Mouse (Mus musculus) olfactory bulb, adult 2 months (tissue): ENCODE results near the gene Cop1.

Experiments
- CTCF ChIP-seq: fragments of 200-500 bp; IDR thresholded peaks from 2 replicates; pipeline ENCODE4 v1.5.1; 2012; ENCODE audit warnings: low read depth, mild to moderate bottlenecking, low read length, moderate library complexity; ENCODE audit not compliant: insufficient read depth
- POLR2A ChIP-seq: fragments of 200-500 bp; IDR thresholded peaks from 2 replicates; pipeline ENCODE4 v1.6.1; 2012; ENCODE audit warnings: mild to moderate bottlenecking, low read depth, low read length, moderate library complexity; ENCODE audit not compliant: insufficient read depth

DNA sequence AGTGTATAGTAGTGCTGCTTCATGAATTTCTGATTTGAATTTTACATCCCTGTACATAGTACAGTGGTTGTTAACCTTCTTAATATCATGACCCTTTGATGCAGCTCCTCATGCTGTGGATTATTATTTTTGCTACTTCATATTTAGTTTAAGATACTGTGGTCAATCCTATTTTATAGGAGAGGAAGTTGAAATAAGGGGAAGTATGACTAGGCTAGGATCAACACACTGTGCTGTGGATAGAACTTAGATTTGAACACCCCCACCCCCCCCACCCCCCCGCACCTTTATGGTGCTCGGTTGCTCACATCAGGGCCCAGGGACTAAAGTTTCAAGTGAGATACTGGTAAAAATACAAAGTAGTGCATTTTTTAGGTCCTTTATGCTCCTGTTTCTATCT is 58.7 kb downstream of the Cop1 start:
- TF ChIP-seq CTCF (no peak), POLR2A (no peak)
